Mouse (Mus musculus) MEL (cell line): ENCODE data around the gene Gm20388.

Experiments used
- CTCF ChIP-seq, 3 experiments: IDR thresholded peaks in 2 of 3; conservative IDR thresholded peaks in 1 of 3; 2 replicates each; pipeline ENCODE4 v1.5.1; 2011 to 2012; ENCODE audit warnings: low read length in 3 of 3, low read depth in 2 of 3, mild to moderate bottlenecking in 2 of 3, improper control_type of control experiment in 1 of 3, inconsistent platforms in 1 of 3, mixed read lengths in 1 of 3, moderate library complexity in 1 of 3; ENCODE audit not compliant: control insufficient read depth in 1 of 3, insufficient read depth in 1 of 3, poor library complexity in 1 of 3, severe bottlenecking in 1 of 3
- POLR2A ChIP-seq, 2 experiments: IDR thresholded peaks; 2 replicates each; pipeline ENCODE4 v1.6.1; 2011 to 2012; ENCODE audit warnings: low read length in 2 of 2, mild to moderate bottlenecking in 2 of 2, control low read depth in 1 of 2, improper control_type of control experiment in 1 of 2, low read depth in 1 of 2, moderate library complexity in 1 of 2; ENCODE audit not compliant: control insufficient read depth in 1 of 2, insufficient read depth in 1 of 2, poor library complexity in 1 of 2
- POLR2AphosphoS2 ChIP-seq: IDR thresholded peaks from 2 replicates; pipeline ENCODE4 v1.6.1; 2011; ENCODE audit warnings: low read length, improper control_type of control experiment
- TAL1 ChIP-seq: IDR thresholded peaks from 2 replicates; pipeline ENCODE4 v1.6.1; 2012; ENCODE audit warnings: mild to moderate bottlenecking, inconsistent platforms, low read length, moderate library complexity, mixed read lengths
- TCF12 ChIP-seq: IDR thresholded peaks from 2 replicates; pipeline ENCODE4 v1.6.1; 2014; ENCODE audit warnings: low read depth, mild to moderate bottlenecking, inconsistent platforms, low read length, improper control_type of control experiment, moderate library complexity
- USF1 ChIP-seq: IDR thresholded peaks from 2 replicates; pipeline ENCODE4 v1.6.1; 2014; ENCODE audit warnings: low read depth, mild to moderate bottlenecking, inconsistent platforms, low read length, improper control_type of control experiment, moderate library complexity

DNA sequence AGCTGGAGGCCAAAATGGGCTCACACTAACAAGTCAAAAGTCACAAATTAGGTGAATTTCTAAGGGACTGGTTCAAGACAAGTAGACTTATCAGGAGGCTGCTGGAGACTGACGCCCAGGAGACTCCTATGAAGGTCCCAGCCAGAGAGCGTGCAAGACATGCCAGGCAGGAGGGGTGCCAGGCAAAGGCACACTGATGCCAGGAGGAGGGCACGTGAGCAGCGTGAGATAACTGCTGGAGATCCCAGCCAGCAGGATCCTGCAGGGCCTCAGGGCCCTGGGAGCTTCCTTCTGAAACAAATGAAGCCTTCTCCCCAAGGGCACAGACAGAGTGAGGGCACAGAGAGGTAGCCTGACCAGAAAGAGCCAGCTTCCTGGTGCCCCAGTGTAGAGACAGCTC, 2897.3 kb downstream of the Gm20388 start:
- no peak for TF ChIP-seq USF1
- TF ChIP-seq TCF12 = no peak
- TF ChIP-seq POLR2A (IDR thresholded peaks at IDR 0.05; ENCODE audit: control insufficient read depth in 1 of 2, insufficient read depth in 1 of 2, low read depth in 1 of 2, low read length in 2 of 2, poor library complexity in 1 of 2) = no peak
- no peak for TF ChIP-seq POLR2AphosphoS2
- TF ChIP-seq CTCF (IDR thresholded peaks at IDR 0.05 in 2 of 3, conservative IDR thresholded peaks at IDR 0.05 in 1 of 3; ENCODE audit: control insufficient read depth in 1 of 3, insufficient read depth in 1 of 3, low read depth in 2 of 3, low read length in 3 of 3, poor library complexity in 1 of 3, severe bottlenecking in 1 of 3) = no peak
- no peak for TF ChIP-seq TAL1
